Mouse (Mus musculus): Measurements from ENCODE around the gene Lgals7. TPM values are rescaled to one million over a fixed set of nuclear protein-coding genes. Genes with fewer than 3 reads are reported as not detected.

Gene Lgals7
- polyA plus RNA-seq, 1 experiment from 2014 or later: 1.0 TPM

- peaks cover 30% of the 10 kb centered on the region for H3K27me3 ChIP-seq (ENCODE audit: insufficient read depth, low read length)
- DNase-seq: peak; percentile 15
- H3K9ac ChIP-seq: peak overlapping the region; percentile 36
Measured at GRCm38 (mm10) chr7:28888701-28889161, 25.1 kb downstream of the Lgals7 start.

GRCm38 (mm10) chr7:28892601-28893000 is 28.9 kb downstream of the Lgals7 start:
- H3K27ac ChIP-seq (ENCODE audit: low read depth): no peak overlapping the region
- H3K4me3 ChIP-seq (ENCODE audit: low read depth, low read length): no peak overlapping the region
- peaks cover 25% of the 10 kb centered on the region for H3K27me3 ChIP-seq (ENCODE audit: insufficient read depth, low read length)
- no peak overlapping the region for H3K4me2 ChIP-seq
- DNase-seq: no peak
- no peak overlapping the region for H3K9ac ChIP-seq
- TF ChIP-seq CTCF (IDR thresholded peaks at IDR 0.05; ENCODE audit: low read depth): no peak
- peaks cover 4% of the 10 kb centered on the region; the same call in 1 of the 2 replicates for H3K4me1 ChIP-seq (ENCODE audit: insufficient read depth)
- H3K36me3 ChIP-seq (ENCODE audit: insufficient read depth): peaks cover 65% of the 10 kb centered on the region
- no peaks in the 10 kb centered on the region for H3K9me3 ChIP-seq (ENCODE audit: low read depth, low read length)
- 92% methylated on average over 17 of the region's 17 CpGs for WGBS
- no peak for ATAC-seq (ENCODE audit: insufficient read depth)

More at GRCm38 (mm10) chr7:28888701-28889161, 25.1 kb downstream of the Lgals7 start:
- WGBS: 2% methylated on average over 27 of the region's 27 CpGs
- Histone ChIP-seq H3K4me1 (ENCODE audit: insufficient read depth) (peaks cover 4% of the 10 kb centered on the region; the same call in 1 of the 2 replicates), H3K4me3 (ENCODE audit: low read depth, low read length) (peak overlapping the region; percentile 28), H3K4me2 (peak overlapping the region; percentile 65), H3K9me3 (ENCODE audit: low read depth, low read length) (no peaks in the 10 kb centered on the region), H3K36me3 (ENCODE audit: insufficient read depth) (peaks cover 27% of the 10 kb centered on the region), H3K27ac (ENCODE audit: low read depth) (no peak overlapping the region)
- no peak for TF ChIP-seq CTCF (IDR thresholded peaks at IDR 0.05; ENCODE audit: low read depth)
- ATAC-seq (ENCODE audit: insufficient read depth): no peak

- Histone ChIP-seq H3K4me2 (no peak overlapping the region), H3K4me3 (ENCODE audit: low read depth, low read length) (no peak overlapping the region), H3K9ac (no peak overlapping the region), H3K4me1 (ENCODE audit: insufficient read depth) (peaks cover 4% of the 10 kb centered on the region; the same call in 1 of the 2 replicates), H3K27ac (ENCODE audit: low read depth) (no peak overlapping the region), H3K27me3 (ENCODE audit: insufficient read depth, low read length) (peaks cover 14% of the 10 kb centered on the region), H3K9me3 (ENCODE audit: low read depth, low read length) (no peaks in the 10 kb centered on the region), H3K36me3 (ENCODE audit: insufficient read depth) (peaks cover 77% of the 10 kb centered on the region)
- peak; percentile 74 for TF ChIP-seq CTCF (IDR thresholded peaks at IDR 0.05; ENCODE audit: low read depth)
- peak; percentile 80 for DNase-seq
- 45% methylated on average over 7 of the region's 7 CpGs for WGBS
- peak; percentile 67; the same call in 1 of the 2 replicates for ATAC-seq (ENCODE audit: insufficient read depth)
Measured at GRCm38 (mm10) chr7:28893643-28894265, 30.1 kb downstream of the Lgals7 start.

- DNase-seq: no peak
Measured at GRCm38 (mm10) chr7:28894942-28895341, 31.3 kb downstream of the Lgals7 start.

GRCm38 (mm10) chr7:28897661-28898060 is 34.0 kb downstream of the Lgals7 start:
- Histone ChIP-seq H3K27ac (ENCODE audit: low read depth) (no peak overlapping the region), H3K9me3 (ENCODE audit: low read depth, low read length) (no peaks in the 10 kb centered on the region), H3K27me3 (ENCODE audit: insufficient read depth, low read length) (no peaks in the 10 kb centered on the region), H3K4me3 (ENCODE audit: low read depth, low read length) (no peak overlapping the region), H3K4me2 (no peak overlapping the region), H3K4me1 (ENCODE audit: insufficient read depth) (no peaks in the 10 kb centered on the region), H3K36me3 (ENCODE audit: insufficient read depth) (peaks cover 98% of the 10 kb centered on the region), H3K9ac (no peak overlapping the region)
- DNase-seq (no peak), ATAC-seq (ENCODE audit: insufficient read depth) (no peak)
- WGBS: 91% methylated on average over 6 of the region's 6 CpGs
- TF ChIP-seq CTCF (IDR thresholded peaks at IDR 0.05; ENCODE audit: low read depth): no peak

More at GRCm38 (mm10) chr7:28894942-28895341, 31.3 kb downstream of the Lgals7 start:
- H3K27me3 ChIP-seq (ENCODE audit: insufficient read depth, low read length): 0 out of 2 replicates have a peak, but pooled peaks cover 4% of the 10 kb centered on the region
- H3K4me3 ChIP-seq (ENCODE audit: low read depth, low read length): no peak overlapping the region
- no peak overlapping the region for H3K4me2 ChIP-seq
- peaks cover 89% of the 10 kb centered on the region for H3K36me3 ChIP-seq (ENCODE audit: insufficient read depth)
- H3K27ac ChIP-seq (ENCODE audit: low read depth): no peak overlapping the region
- no peaks in the 10 kb centered on the region for H3K9me3 ChIP-seq (ENCODE audit: low read depth, low read length)
- no peak for TF ChIP-seq CTCF (IDR thresholded peaks at IDR 0.05; ENCODE audit: low read depth)
- no peak for ATAC-seq (ENCODE audit: insufficient read depth)
- no peaks in the 10 kb centered on the region for H3K4me1 ChIP-seq (ENCODE audit: insufficient read depth)
- H3K9ac ChIP-seq: no peak overlapping the region
- WGBS: 47% methylated on average over 5 of the region's 5 CpGs

- Histone ChIP-seq H3K4me1 (ENCODE audit: insufficient read depth) (no peaks in the 10 kb centered on the region), H3K4me2 (no peak overlapping the region), H3K27ac (ENCODE audit: low read depth) (no peak overlapping the region), H3K9me3 (ENCODE audit: low read depth, low read length) (no peaks in the 10 kb centered on the region), H3K27me3 (ENCODE audit: insufficient read depth, low read length) (no peaks in the 10 kb centered on the region), H3K36me3 (ENCODE audit: insufficient read depth) (peaks cover 100% of the 10 kb centered on the region), H3K4me3 (ENCODE audit: low read depth, low read length) (no peak overlapping the region), H3K9ac (no peak overlapping the region)
- DNase-seq (no peak), ATAC-seq (ENCODE audit: insufficient read depth) (no peak)
- 83% methylated on average over 4 of the region's 4 CpGs for WGBS
- 0 out of 2 replicates have a peak, but pooled peaks have one; percentile 10 for TF ChIP-seq CTCF (IDR thresholded peaks at IDR 0.05; ENCODE audit: low read depth)
Measured at GRCm38 (mm10) chr7:28899972-28900371, 36.3 kb downstream of the Lgals7 start.

GRCm38 (mm10) chr7:28901311-28902125 is 37.9 kb downstream of the Lgals7 start:
- DNase-seq: no peak
- no peak for TF ChIP-seq CTCF (IDR thresholded peaks at IDR 0.05; ENCODE audit: low read depth)
- Histone ChIP-seq H3K9me3 (ENCODE audit: low read depth, low read length) (no peaks in the 10 kb centered on the region), H3K27me3 (ENCODE audit: insufficient read depth, low read length) (no peaks in the 10 kb centered on the region), H3K4me1 (ENCODE audit: insufficient read depth) (no peaks in the 10 kb centered on the region), H3K4me3 (ENCODE audit: low read depth, low read length) (no peak overlapping the region), H3K27ac (ENCODE audit: low read depth) (no peak overlapping the region; the same call in 1 of the 2 replicates), H3K36me3 (ENCODE audit: insufficient read depth) (peaks cover 100% of the 10 kb centered on the region), H3K9ac (no peak overlapping the region), H3K4me2 (no peak overlapping the region)
- no peak for ATAC-seq (ENCODE audit: insufficient read depth)
- 89% methylated on average over 13 of the region's 13 CpGs for WGBS
